Mouse (Mus musculus): Measurements from ENCODE around the gene Pde12. TPM values are rescaled to one million over a fixed set of nuclear protein-coding genes. Genes with fewer than 3 reads are reported as not detected.

The Pde12 gene
- polyA plus RNA-seq, 1 experiment: 2.3 TPM

GRCm38 (mm10) chr14:26662488-26662887 is 7.2 kb downstream of the Pde12 start:
- Histone ChIP-seq H3K4me3 (ENCODE audit: control insufficient read depth, low read depth, low read length) (no peak overlapping the region), H3K27ac (ENCODE audit: control insufficient read depth, insufficient read depth, low read depth, low read length) (no peak overlapping the region), H3K27me3 (ENCODE audit: control insufficient read depth, insufficient read depth, low read length) (no peaks in the 10 kb centered on the region), H3K4me1 (ENCODE audit: control insufficient read depth, insufficient read depth, low read length) (no peaks in the 10 kb centered on the region), H3K36me3 (ENCODE audit: control insufficient read depth, insufficient read depth, low read length) (no peaks in the 10 kb centered on the region)
- no peak for TF ChIP-seq CTCF (IDR thresholded peaks at IDR 0.05; ENCODE audit: control insufficient read depth, insufficient read depth, insufficient replicate concordance, low read depth, low read length)
- TF ChIP-seq POLR2A (IDR thresholded peaks at IDR 0.05; ENCODE audit: control insufficient read depth, low read depth, low read length): no peak

- Histone ChIP-seq H3K4me1 (ENCODE audit: control insufficient read depth, insufficient read depth, low read length) (no peaks in the 10 kb centered on the region), H3K4me3 (ENCODE audit: control insufficient read depth, low read depth, low read length) (no peak overlapping the region), H3K27ac (ENCODE audit: control insufficient read depth, insufficient read depth, low read depth, low read length) (no peak overlapping the region), H3K27me3 (ENCODE audit: control insufficient read depth, insufficient read depth, low read length) (no peaks in the 10 kb centered on the region), H3K36me3 (ENCODE audit: control insufficient read depth, insufficient read depth, low read length) (peaks cover 1% of the 10 kb centered on the region; the same call in 1 of the 2 replicates)
- TF ChIP-seq POLR2A (IDR thresholded peaks at IDR 0.05; ENCODE audit: control insufficient read depth, low read depth, low read length): no peak
- no peak for TF ChIP-seq CTCF (IDR thresholded peaks at IDR 0.05; ENCODE audit: control insufficient read depth, insufficient read depth, insufficient replicate concordance, low read depth, low read length)
Measured at GRCm38 (mm10) chr14:26662016-26662415, 7.7 kb downstream of the Pde12 start.

GRCm38 (mm10) chr14:26660233-26660632 is 9.4 kb downstream of the Pde12 start:
- Histone ChIP-seq H3K27me3 (ENCODE audit: control insufficient read depth, insufficient read depth, low read length) (no peaks in the 10 kb centered on the region), H3K27ac (ENCODE audit: control insufficient read depth, insufficient read depth, low read depth, low read length) (no peak overlapping the region), H3K4me3 (ENCODE audit: control insufficient read depth, low read depth, low read length) (no peak overlapping the region), H3K4me1 (ENCODE audit: control insufficient read depth, insufficient read depth, low read length) (no peaks in the 10 kb centered on the region), H3K36me3 (ENCODE audit: control insufficient read depth, insufficient read depth, low read length) (peaks cover 1% of the 10 kb centered on the region; the same call in 1 of the 2 replicates)
- no peak for TF ChIP-seq CTCF (IDR thresholded peaks at IDR 0.05; ENCODE audit: control insufficient read depth, insufficient read depth, insufficient replicate concordance, low read depth, low read length)
- no peak for TF ChIP-seq POLR2A (IDR thresholded peaks at IDR 0.05; ENCODE audit: control insufficient read depth, low read depth, low read length)

DNA sequence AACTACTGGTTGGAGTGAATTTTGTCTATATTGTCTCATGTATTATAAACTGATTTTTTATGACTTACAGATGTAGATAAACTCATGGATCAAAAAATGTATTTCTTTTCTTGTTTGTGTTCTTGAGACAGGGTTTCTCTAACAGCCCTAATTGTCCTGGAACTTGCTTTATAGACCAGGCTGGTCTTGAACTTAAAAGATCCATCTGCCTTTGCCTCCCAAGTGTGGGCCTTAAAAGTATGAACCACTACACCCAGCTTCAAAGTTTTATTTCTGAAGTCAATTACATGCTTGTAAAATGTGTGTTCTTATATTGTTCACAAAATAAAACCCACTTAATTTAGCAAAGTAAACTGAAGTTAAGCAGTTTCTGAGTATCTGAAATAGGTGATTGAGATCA is 11.5 kb downstream of the Pde12 start:
- H3K36me3 ChIP-seq (ENCODE audit: control insufficient read depth, insufficient read depth, low read length): peaks cover 1% of the 10 kb centered on the region; the same call in 1 of the 2 replicates
- TF ChIP-seq POLR2A (IDR thresholded peaks at IDR 0.05; ENCODE audit: control insufficient read depth, low read depth, low read length) (no peak), CTCF (IDR thresholded peaks at IDR 0.05; ENCODE audit: control insufficient read depth, insufficient read depth, insufficient replicate concordance, low read depth, low read length) (no peak)
- no peaks in the 10 kb centered on the region for H3K27me3 ChIP-seq (ENCODE audit: control insufficient read depth, insufficient read depth, low read length)
- H3K4me3 ChIP-seq (ENCODE audit: control insufficient read depth, low read depth, low read length): no peak overlapping the region
- H3K4me1 ChIP-seq (ENCODE audit: control insufficient read depth, insufficient read depth, low read length): no peaks in the 10 kb centered on the region
- no peak overlapping the region for H3K27ac ChIP-seq (ENCODE audit: control insufficient read depth, insufficient read depth, low read depth, low read length)

DNA sequence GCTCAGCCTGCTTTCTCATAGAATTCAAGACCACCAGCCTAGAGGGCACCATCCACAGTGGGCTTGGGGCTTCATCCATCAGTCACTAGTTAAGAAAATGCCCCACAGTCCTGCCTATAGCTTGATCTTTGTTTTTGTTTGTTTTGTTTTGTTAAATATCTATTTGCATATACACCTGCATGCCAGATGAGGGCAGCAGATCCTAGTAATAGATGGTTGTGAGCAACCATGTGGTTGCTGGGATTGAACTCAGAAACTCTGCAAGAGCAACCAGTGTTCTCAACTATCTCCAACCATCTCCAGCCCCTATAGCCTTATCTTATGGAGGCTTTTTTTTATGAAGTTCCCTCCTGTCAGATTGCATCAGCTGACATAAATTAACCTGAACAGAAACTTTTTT is 17.8 kb downstream of the Pde12 start:
- H3K4me1 ChIP-seq (ENCODE audit: control insufficient read depth, insufficient read depth, low read length): no peaks in the 10 kb centered on the region
- peaks cover 1% of the 10 kb centered on the region; the same call in 1 of the 2 replicates for H3K36me3 ChIP-seq (ENCODE audit: control insufficient read depth, insufficient read depth, low read length)
- no peak overlapping the region for H3K4me3 ChIP-seq (ENCODE audit: control insufficient read depth, low read depth, low read length)
- H3K27ac ChIP-seq (ENCODE audit: control insufficient read depth, insufficient read depth, low read depth, low read length): no peak overlapping the region
- no peaks in the 10 kb centered on the region for H3K27me3 ChIP-seq (ENCODE audit: control insufficient read depth, insufficient read depth, low read length)
- TF ChIP-seq CTCF (IDR thresholded peaks at IDR 0.05; ENCODE audit: control insufficient read depth, insufficient read depth, insufficient replicate concordance, low read depth, low read length) (no peak), POLR2A (IDR thresholded peaks at IDR 0.05; ENCODE audit: control insufficient read depth, low read depth, low read length) (no peak)

DNA sequence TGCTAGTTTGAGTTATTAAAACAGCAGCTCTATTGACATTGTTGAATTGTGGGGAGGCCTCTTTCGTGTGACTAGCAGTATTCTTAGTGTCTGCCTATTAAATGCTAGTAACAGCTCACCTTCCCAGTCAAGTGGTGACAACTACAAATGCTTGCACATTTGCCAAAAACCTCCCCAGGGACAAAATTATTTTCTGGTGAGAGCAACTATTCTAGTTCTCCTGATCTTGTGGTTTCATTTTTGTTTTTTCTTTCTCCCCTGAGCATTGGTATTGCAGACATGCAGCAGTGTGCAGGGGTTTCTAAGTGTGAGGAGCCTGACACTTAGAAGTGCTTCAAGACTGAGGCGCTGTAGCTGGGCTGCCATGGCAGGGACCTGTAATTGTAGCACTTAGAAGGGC is 21.9 kb downstream of the Pde12 start:
- Histone ChIP-seq H3K4me1 (ENCODE audit: control insufficient read depth, insufficient read depth, low read length) (no peaks in the 10 kb centered on the region), H3K27me3 (ENCODE audit: control insufficient read depth, insufficient read depth, low read length) (no peaks in the 10 kb centered on the region), H3K36me3 (ENCODE audit: control insufficient read depth, insufficient read depth, low read length) (peaks cover 1% of the 10 kb centered on the region; the same call in 1 of the 2 replicates), H3K27ac (ENCODE audit: control insufficient read depth, insufficient read depth, low read depth, low read length) (no peak overlapping the region), H3K4me3 (ENCODE audit: control insufficient read depth, low read depth, low read length) (no peak overlapping the region)
- TF ChIP-seq CTCF (IDR thresholded peaks at IDR 0.05; ENCODE audit: control insufficient read depth, insufficient read depth, insufficient replicate concordance, low read depth, low read length) (no peak), POLR2A (IDR thresholded peaks at IDR 0.05; ENCODE audit: control insufficient read depth, low read depth, low read length) (no peak)

- H3K27me3 ChIP-seq (ENCODE audit: control insufficient read depth, insufficient read depth, low read length): no peaks in the 10 kb centered on the region
- peaks cover 1% of the 10 kb centered on the region; the same call in 1 of the 2 replicates for H3K36me3 ChIP-seq (ENCODE audit: control insufficient read depth, insufficient read depth, low read length)
- no peak overlapping the region for H3K4me3 ChIP-seq (ENCODE audit: control insufficient read depth, low read depth, low read length)
- no peak for TF ChIP-seq POLR2A (IDR thresholded peaks at IDR 0.05; ENCODE audit: control insufficient read depth, low read depth, low read length)
- no peak for TF ChIP-seq CTCF (IDR thresholded peaks at IDR 0.05; ENCODE audit: control insufficient read depth, insufficient read depth, insufficient replicate concordance, low read depth, low read length)
- H3K4me1 ChIP-seq (ENCODE audit: control insufficient read depth, insufficient read depth, low read length): no peaks in the 10 kb centered on the region
- no peak overlapping the region for H3K27ac ChIP-seq (ENCODE audit: control insufficient read depth, insufficient read depth, low read depth, low read length)
Measured at GRCm38 (mm10) chr14:26645989-26646650, 23.6 kb downstream of the Pde12 start.

Data from testis, adult 2 months (tissue).